Mouse (Mus musculus) MEL (cell line): ENCODE data around the gene Trpm3.

Experiments
- CTCF ChIP-seq, 3 experiments: IDR thresholded peaks in 2 of 3; conservative IDR thresholded peaks in 1 of 3; 2 replicates each; pipeline ENCODE4 v1.5.1; 2011 to 2012; ENCODE audit warnings: low read length in 3 of 3, low read depth in 2 of 3, mild to moderate bottlenecking in 2 of 3, improper control_type of control experiment in 1 of 3, inconsistent platforms in 1 of 3, mixed read lengths in 1 of 3, moderate library complexity in 1 of 3; ENCODE audit not compliant: control insufficient read depth in 1 of 3, insufficient read depth in 1 of 3, poor library complexity in 1 of 3, severe bottlenecking in 1 of 3
- EP300 ChIP-seq, 2 experiments: IDR thresholded peaks; 2 replicates each; pipeline ENCODE4 v1.6.1; 2011; ENCODE audit warnings: improper control_type of control experiment in 2 of 2, low read length in 2 of 2, low read depth in 1 of 2, mild to moderate bottlenecking in 1 of 2
- ETS1 ChIP-seq: IDR thresholded peaks from 2 replicates; pipeline ENCODE4 v1.6.1; 2012; ENCODE audit warnings: low read depth, mild to moderate bottlenecking, inconsistent platforms, low read length, improper control_type of control experiment, moderate library complexity
- HCFC1 ChIP-seq: IDR thresholded peaks from 2 replicates; pipeline ENCODE4 v1.6.1; 2012; ENCODE audit warnings: low read depth, mild to moderate bottlenecking, inconsistent platforms, low read length, improper control_type of control experiment, moderate library complexity
- JUND ChIP-seq: IDR thresholded peaks from 2 replicates; pipeline ENCODE4 v1.6.1; 2011; ENCODE audit warnings: low read depth, mild to moderate bottlenecking, improper control_type of control experiment, low read length
- MAFK ChIP-seq: IDR thresholded peaks from 2 replicates; pipeline ENCODE4 v1.6.1; 2011; ENCODE audit warnings: low read depth, mild to moderate bottlenecking, low read length, improper control_type of control experiment, borderline replicate concordance
- MEF2A ChIP-seq: IDR thresholded peaks from 2 replicates; pipeline ENCODE4 v1.6.1; 2014; ENCODE audit warnings: low read depth, mild to moderate bottlenecking, inconsistent platforms, low read length, improper control_type of control experiment; ENCODE audit not compliant: poor library complexity, insufficient replicate concordance, severe bottlenecking; ENCODE audit errors: extremely low read depth
- NELFE ChIP-seq: IDR thresholded peaks from 2 replicates; pipeline ENCODE4 v1.6.1; 2011; ENCODE audit warnings: low read depth, low read length, improper control_type of control experiment
- POLR2A ChIP-seq, 2 experiments: IDR thresholded peaks; 2 replicates each; pipeline ENCODE4 v1.6.1; 2011 to 2012; ENCODE audit warnings: low read length in 2 of 2, mild to moderate bottlenecking in 2 of 2, control low read depth in 1 of 2, improper control_type of control experiment in 1 of 2, low read depth in 1 of 2, moderate library complexity in 1 of 2; ENCODE audit not compliant: control insufficient read depth in 1 of 2, insufficient read depth in 1 of 2, poor library complexity in 1 of 2
- POLR2AphosphoS2 ChIP-seq: IDR thresholded peaks from 2 replicates; pipeline ENCODE4 v1.6.1; 2011; ENCODE audit warnings: low read length, improper control_type of control experiment
- POLR2AphosphoS5 ChIP-seq: IDR thresholded peaks from 2 replicates; pipeline ENCODE4 v1.6.1; 2012; ENCODE audit warnings: low read depth, borderline replicate concordance, mild to moderate bottlenecking, inconsistent platforms, low read length, moderate library complexity, mixed read lengths
- TAL1 ChIP-seq: IDR thresholded peaks from 2 replicates; pipeline ENCODE4 v1.6.1; 2012; ENCODE audit warnings: mild to moderate bottlenecking, inconsistent platforms, low read length, moderate library complexity, mixed read lengths

- no peak for TF ChIP-seq CTCF (IDR thresholded peaks at IDR 0.05 in 2 of 3, conservative IDR thresholded peaks at IDR 0.05 in 1 of 3; ENCODE audit: control insufficient read depth in 1 of 3, insufficient read depth in 1 of 3, low read depth in 2 of 3, low read length in 3 of 3, poor library complexity in 1 of 3, severe bottlenecking in 1 of 3)
- no peak for TF ChIP-seq EP300 (IDR thresholded peaks at IDR 0.05; ENCODE audit: low read depth in 1 of 2, low read length in 2 of 2)
- TF ChIP-seq TAL1: no peak
- no peak for TF ChIP-seq POLR2A (IDR thresholded peaks at IDR 0.05; ENCODE audit: control insufficient read depth in 1 of 2, insufficient read depth in 1 of 2, low read depth in 1 of 2, low read length in 2 of 2, poor library complexity in 1 of 2)
- no peak for TF ChIP-seq MEF2A
- no peak for TF ChIP-seq JUND
- no peak for TF ChIP-seq ETS1
- TF ChIP-seq HCFC1: no peak
- TF ChIP-seq NELFE: no peak
- no peak for TF ChIP-seq MAFK
- no peak for TF ChIP-seq POLR2AphosphoS5
- TF ChIP-seq POLR2AphosphoS2: no peak
Observed at GRCm38 (mm10) chr19:23005851-23006250, 867.0 kb downstream of the Trpm3 start.
